Mouse (Mus musculus) ES-Bruce4 (cell line): ENCODE data around the gene Senp1.
A peak's percentile ranks its signal among the peaks of the same experiment; 100 is the strongest.

Experiments
- CTCF ChIP-seq: IDR thresholded peaks from one replicate; pipeline ENCODE4 v1.8.1; 2011; ENCODE audit warnings: low read depth, low read length
- EP300 ChIP-seq: IDR thresholded peaks from 2 replicates; pipeline ENCODE4 v1.6.1; 2011; ENCODE audit warnings: low read depth, low read length; ENCODE audit not compliant: insufficient read depth
- POLR2A ChIP-seq: IDR thresholded peaks from one replicate; pipeline ENCODE4 v1.8.1; 2011; ENCODE audit warnings: low read length; ENCODE audit not compliant: insufficient read depth

DNA sequence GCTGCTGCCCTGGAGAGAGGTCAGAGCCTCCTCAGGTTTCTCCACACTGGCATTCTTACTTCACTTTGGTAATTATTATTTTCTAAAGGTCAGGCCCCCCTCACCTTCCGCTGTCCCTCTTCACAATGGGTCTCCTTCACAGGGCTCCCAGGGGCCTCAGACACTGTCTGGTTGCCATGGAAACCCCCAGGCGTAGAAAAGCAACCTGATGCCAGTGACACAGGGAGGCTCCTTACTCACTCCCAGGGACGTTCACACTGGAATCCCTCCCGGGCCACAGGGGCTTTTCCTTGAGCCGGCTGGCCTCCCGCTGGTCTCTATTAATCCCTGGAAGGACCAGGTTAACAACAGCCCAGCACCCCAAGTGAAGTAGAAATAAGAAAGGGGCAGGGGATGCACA is 103.4 kb downstream of the Senp1 start:
- TF ChIP-seq CTCF (no peak), POLR2A (no peak), EP300 (0 out of 2 replicates have a peak, but pooled peaks have one; percentile 42)
